Mouse (Mus musculus) MN1 (cell line): ENCODE data around the gene Slc35f1.
"Not testable (repeated sequence)": the region's sequence is repeated elsewhere in the genome, so short reads cannot be mapped to it uniquely, and the experiment has no call there.

Experiments used
- DNase-seq: peaks from one replicate; pipeline ENCODE4 v3.0.0-alpha.2; 2016; ENCODE audit warnings: low spot score

Slc35f1 gene

GRCm38 (mm10) chr10:52787075-52787474, 96.7 kb downstream of the Slc35f1 start:
- no peak for DNase-seq

- no peak for DNase-seq
These were observed 101.2 kb downstream of the Slc35f1 start for GRCm38 (mm10) chr10:52791560-52791959.

- no peak for DNase-seq
These were observed 107.1 kb downstream of the Slc35f1 start for GRCm38 (mm10) chr10:52797454-52797853.

GRCm38 (mm10) chr10:52807808-52808207, 117.5 kb downstream of the Slc35f1 start:
- no peak for DNase-seq

GRCm38 (mm10) chr10:52812861-52813260, 122.5 kb downstream of the Slc35f1 start:
- DNase-seq, result no peak

- DNase-seq, result no peak
These were observed 124.0 kb downstream of the Slc35f1 start for GRCm38 (mm10) chr10:52814358-52814757.

- DNase-seq, result no peak
These were observed 129.3 kb downstream of the Slc35f1 start for GRCm38 (mm10) chr10:52819661-52820060.

GRCm38 (mm10) chr10:52822909-52823308, 132.6 kb downstream of the Slc35f1 start:
- DNase-seq, result no peak

- no peak for DNase-seq
These were observed 135.4 kb downstream of the Slc35f1 start for GRCm38 (mm10) chr10:52825746-52826145.

GRCm38 (mm10) chr10:52840819-52841218, 150.5 kb downstream of the Slc35f1 start:
- DNase-seq, result no peak

- DNase-seq, result no peak
These were observed 161.7 kb downstream of the Slc35f1 start for GRCm38 (mm10) chr10:52851994-52852393.

- DNase-seq, result no peak
These were observed 170.5 kb downstream of the Slc35f1 start for GRCm38 (mm10) chr10:52860851-52861250.

GRCm38 (mm10) chr10:52864936-52865335, 174.6 kb downstream of the Slc35f1 start:
- no peak for DNase-seq

GRCm38 (mm10) chr10:52871110-52871509, 180.8 kb downstream of the Slc35f1 start:
- DNase-seq, result no peak

GRCm38 (mm10) chr10:52874133-52874532, 183.8 kb downstream of the Slc35f1 start:
- DNase-seq, result no peak

- no peak for DNase-seq
These were observed 184.4 kb downstream of the Slc35f1 start for GRCm38 (mm10) chr10:52874712-52875111.

GRCm38 (mm10) chr10:52877263-52878021, 187.1 kb downstream of the Slc35f1 start:
- no peak for DNase-seq

- no peak for DNase-seq
These were observed 187.9 kb downstream of the Slc35f1 start for GRCm38 (mm10) chr10:52878093-52878801.

GRCm38 (mm10) chr10:52896724-52897123, 206.4 kb downstream of the Slc35f1 start:
- DNase-seq, result not testable (repeated sequence)

GRCm38 (mm10) chr10:52904914-52905313, 214.6 kb downstream of the Slc35f1 start:
- no peak for DNase-seq

GRCm38 (mm10) chr10:52911762-52912161, 221.4 kb downstream of the Slc35f1 start:
- DNase-seq, result no peak

- no peak for DNase-seq
These were observed 228.4 kb downstream of the Slc35f1 start for GRCm38 (mm10) chr10:52918715-52919114.

GRCm38 (mm10) chr10:52923143-52923542, 232.8 kb downstream of the Slc35f1 start:
- DNase-seq, result no peak
